Mouse (Mus musculus) bone marrow macrophage, adult 2 months (primary cell): ENCODE data around the gene Scoc.

Experiments used
- CTCF ChIP-seq: IDR thresholded peaks from 2 replicates; pipeline ENCODE4 v1.5.1; 2012; ENCODE audit warnings: low read depth, mild to moderate bottlenecking, low read length, moderate library complexity
- POLR2A ChIP-seq: IDR thresholded peaks from 2 replicates; pipeline ENCODE4 v1.6.1; 2012; ENCODE audit warnings: mild to moderate bottlenecking, low read depth, low read length, borderline replicate concordance

DNA sequence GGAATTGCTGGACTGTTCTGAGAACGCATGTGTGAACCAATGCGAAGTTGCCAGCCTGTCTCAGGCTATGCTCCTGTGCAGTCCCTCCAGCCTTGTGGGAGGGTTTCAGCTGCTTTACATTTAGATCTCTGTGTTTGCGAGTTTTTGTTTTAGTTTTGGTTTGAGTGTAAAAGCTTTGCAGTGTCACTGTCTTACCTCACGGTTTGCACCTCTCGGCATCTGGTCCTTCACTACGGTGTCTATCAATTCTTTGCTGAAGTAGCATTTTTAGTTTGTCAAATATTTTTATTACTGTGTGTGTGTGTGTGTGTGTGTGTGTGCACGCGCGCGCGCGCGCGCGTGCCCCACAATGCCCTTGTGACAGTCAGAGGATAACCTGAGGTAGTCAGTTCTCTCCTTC is 41.3 kb downstream of the Scoc start:
- TF ChIP-seq CTCF (no peak), POLR2A (no peak)
